Mouse (Mus musculus): ENCODE results near the gene Zfp811.
A peak's percentile ranks its signal among the peaks of the same experiment; 100 is the strongest.
"Not testable (repeated sequence)": the region's sequence is repeated elsewhere in the genome, so short reads cannot be mapped to it uniquely, and the experiment has no call there.

The Zfp811 gene

GRCm38 (mm10) chr17:32809544-32810374 is at the start of gene Zfp811:
Gene Zfp811, minus strand, starts transcription at chr17:32809931.
- no peak for DNase-seq (ENCODE audit: low read depth, low spot score)

- DNase-seq (ENCODE audit: low read depth, low spot score) = not testable (repeated sequence)
Observed at GRCm38 (mm10) chr17:32856713-32857112, 47.0 kb upstream of the Zfp811 start.

- no peak for DNase-seq (ENCODE audit: low read depth, low spot score)
Observed at GRCm38 (mm10) chr17:32851581-32851980, 41.9 kb upstream of the Zfp811 start.

GRCm38 (mm10) chr17:32841388-32841787 is 31.7 kb upstream of the Zfp811 start:
- no peak for DNase-seq (ENCODE audit: low read depth, low spot score)

DNA sequence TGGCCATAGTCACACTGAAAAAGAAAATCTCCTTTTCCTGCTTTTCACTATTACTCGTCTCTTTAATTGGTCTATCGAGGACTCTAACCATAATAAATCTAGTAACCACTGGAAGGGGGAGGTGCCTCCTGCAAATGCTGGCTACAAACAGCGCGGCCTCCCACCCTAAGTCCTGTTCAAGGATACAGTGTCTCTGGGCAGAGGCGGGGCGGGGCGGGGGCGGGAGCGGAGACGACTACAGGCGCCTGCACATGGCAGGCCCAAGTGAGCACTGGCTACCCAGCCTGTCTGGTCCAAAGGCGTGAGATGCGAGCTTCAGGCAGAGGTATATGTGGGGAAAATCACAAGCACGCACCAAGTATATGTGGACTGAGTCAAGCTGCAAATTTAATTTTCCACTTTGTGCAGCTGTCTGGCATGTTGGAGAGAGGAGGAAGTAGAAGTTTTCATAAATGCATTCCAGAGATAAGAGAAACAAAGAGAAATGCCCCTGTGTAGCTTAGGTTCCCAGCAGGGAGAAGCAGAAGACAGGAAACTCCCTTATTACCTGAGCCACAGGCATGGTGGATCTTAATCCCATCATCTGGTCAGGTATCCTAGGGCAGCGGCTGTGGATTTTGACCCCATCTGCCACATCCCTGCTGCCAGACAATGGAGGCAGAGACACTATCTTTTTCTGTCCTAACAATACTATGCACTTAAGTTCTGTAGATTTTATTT is 29.5 kb upstream of the Zfp811 start:
- no peak for DNase-seq (ENCODE audit: low read depth, low spot score)

DNA sequence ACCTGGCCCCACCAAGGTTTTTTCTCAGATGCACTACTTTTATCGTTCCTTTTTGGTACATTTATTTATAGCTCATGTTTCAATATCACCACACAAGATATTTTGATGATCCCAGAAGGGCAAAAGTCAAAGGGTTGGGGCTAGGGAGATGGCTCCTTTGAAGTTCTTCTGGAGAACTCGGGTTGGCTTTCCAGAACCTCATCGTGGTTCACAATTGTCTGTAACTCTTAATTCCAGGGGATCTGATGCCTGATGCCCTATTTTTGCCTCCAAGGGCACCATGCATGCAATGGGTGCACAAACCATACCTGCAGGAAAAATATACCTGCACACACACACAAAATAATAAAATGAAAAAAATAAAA is 20.7 kb upstream of the Zfp811 start:
- DNase-seq (ENCODE audit: low read depth, low spot score) = no peak

DNA sequence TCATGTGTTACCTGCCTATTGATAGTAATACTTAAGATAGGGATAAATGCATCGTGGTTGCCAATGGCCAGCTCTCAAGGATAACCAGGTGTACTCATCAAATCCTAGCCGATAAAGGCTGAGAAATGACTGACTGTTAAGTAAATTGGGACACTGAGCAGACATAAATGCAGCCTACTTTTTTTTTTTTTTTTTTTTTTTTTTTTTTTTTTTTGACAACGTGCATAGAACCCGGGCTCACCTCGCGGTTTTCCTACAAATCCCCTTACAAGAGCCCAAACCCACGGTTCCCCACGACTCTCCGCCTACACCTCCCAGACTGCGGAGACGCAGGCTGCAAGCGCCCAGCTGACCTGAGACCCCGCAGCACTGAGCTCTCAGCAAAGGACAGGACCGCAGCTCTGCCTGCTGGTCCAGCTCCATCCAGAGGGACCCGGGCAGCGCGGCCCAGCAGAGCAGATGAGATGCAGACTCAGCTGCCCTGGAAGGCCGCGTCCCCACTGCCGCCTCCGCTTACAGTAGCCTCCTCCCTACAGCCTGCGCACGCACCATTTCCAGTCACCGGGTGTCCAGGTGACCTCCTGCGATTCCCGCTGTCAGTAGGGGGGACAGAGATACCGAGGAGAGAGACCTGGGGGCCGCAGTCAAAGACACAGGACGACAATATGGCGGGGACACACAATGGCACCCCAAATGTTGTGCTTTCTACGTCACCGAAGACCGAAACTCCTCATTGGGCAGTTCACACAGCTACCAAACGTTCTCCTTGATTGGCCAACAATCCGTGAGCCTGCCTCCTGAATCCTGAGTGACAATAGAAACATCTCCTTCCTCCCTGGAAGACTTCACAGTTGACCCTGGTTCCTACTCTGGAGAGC is 20.0 kb upstream of the Zfp811 start, which contains the start of gene Zfp799:
Zfp799 (minus strand) TSS at position 722 of the 878 bp plus-strand sequence.
- DNase-seq (ENCODE audit: low read depth, low spot score) = peak; percentile 85

- no peak for DNase-seq (ENCODE audit: low read depth, low spot score)
Observed at GRCm38 (mm10) chr17:32816074-32816784, 6.5 kb upstream of the Zfp811 start.

DNA sequence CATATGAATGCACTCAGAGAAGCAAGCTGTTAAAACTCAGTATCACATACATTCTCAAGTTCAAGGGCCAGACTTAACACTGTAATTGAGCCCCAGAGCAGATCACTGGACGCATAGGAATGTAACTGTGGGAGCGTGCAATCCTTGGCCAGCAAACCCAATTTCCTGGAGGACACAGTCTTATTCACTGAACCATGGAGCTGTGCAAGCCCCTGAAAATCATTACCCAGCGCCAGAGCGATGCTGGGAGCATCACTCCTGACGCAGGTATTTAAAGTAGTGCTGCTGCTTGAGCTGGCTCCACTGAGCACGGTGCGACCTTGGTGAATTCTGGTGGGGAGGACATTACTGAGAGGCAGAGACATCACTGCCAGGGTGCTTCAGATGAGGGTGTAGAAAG is 4.4 kb upstream of the Zfp811 start:
- no peak for DNase-seq (ENCODE audit: low read depth, low spot score)

- DNase-seq (ENCODE audit: low read depth, low spot score) = no peak
Observed at GRCm38 (mm10) chr17:32810648-32811047, 917 bp upstream of the Zfp811 start.

- no peak for DNase-seq (ENCODE audit: low read depth, low spot score)
Observed at GRCm38 (mm10) chr17:32808921-32809320, 810 bp downstream of the Zfp811 start.

- DNase-seq (ENCODE audit: low read depth, low spot score) = no peak
Observed at GRCm38 (mm10) chr17:32789244-32789643, 20.5 kb downstream of the Zfp811 start.

- DNase-seq (ENCODE audit: low read depth, low spot score) = no peak
Observed at GRCm38 (mm10) chr17:32788576-32788975, 21.2 kb downstream of the Zfp811 start.

DNA sequence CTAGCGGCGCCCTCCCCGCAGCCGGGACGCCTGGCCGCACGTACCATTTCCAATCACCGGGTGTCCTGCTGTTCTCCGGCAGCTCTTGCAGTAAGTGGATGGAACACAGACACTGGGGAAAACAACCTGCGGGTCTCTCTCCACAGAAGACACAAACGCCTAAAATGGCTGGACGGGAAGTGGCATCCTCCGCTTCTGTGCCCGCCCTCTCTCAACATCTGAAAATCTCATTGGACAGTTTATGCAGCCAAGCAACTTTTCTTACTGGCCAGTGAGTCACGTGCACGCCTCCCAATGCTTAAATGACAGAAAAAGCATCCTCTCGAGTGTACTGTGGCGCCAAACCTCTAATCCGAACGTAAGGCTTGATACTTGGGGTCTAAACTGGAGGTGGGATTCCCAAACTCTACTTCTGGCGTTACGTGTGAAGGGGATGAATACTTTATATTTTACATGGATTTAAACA is 21.6 kb downstream of the Zfp811 start, which contains the start of gene Zfp871:
Zfp871 (minus strand) TSS at position 194 of the 466 bp plus-strand sequence.
- peak; percentile 92 for DNase-seq (ENCODE audit: low read depth, low spot score)

GRCm38 (mm10) chr17:32787436-32788093 is 22.2 kb downstream of the Zfp811 start:
- DNase-seq (ENCODE audit: low read depth, low spot score) = no peak

GRCm38 (mm10) chr17:32786944-32787343 is 22.8 kb downstream of the Zfp811 start:
- DNase-seq (ENCODE audit: low read depth, low spot score) = no peak

- DNase-seq (ENCODE audit: low read depth, low spot score) = no peak
Observed at GRCm38 (mm10) chr17:32785656-32786055, 24.1 kb downstream of the Zfp811 start.

GRCm38 (mm10) chr17:32777564-32777963 is 32.2 kb downstream of the Zfp811 start:
- DNase-seq (ENCODE audit: low read depth, low spot score) = no peak

- DNase-seq (ENCODE audit: low read depth, low spot score) = peak; percentile 39
Observed at GRCm38 (mm10) chr17:32771213-32771612, 38.5 kb downstream of the Zfp811 start.

GRCm38 (mm10) chr17:32766422-32766821 is 43.3 kb downstream of the Zfp811 start:
- no peak for DNase-seq (ENCODE audit: low read depth, low spot score)

All from CD4-positive helper T cell, adult 2 months (primary cell).